Mouse (Mus musculus) hindbrain, embryonic 10.5 days (tissue): ENCODE measurements at regions not wholly inside any gene's neighbourhood (a gene's known extent, or its start where the extent isn't known, plus 50 kb on each side); places are given as distances from the start of the nearest gene placed in this dataset.

Experiments used
- DNase-seq: peaks from one replicate; pipeline ENCODE4 v3.0.0-alpha.2; 2017; ENCODE audit warnings: low spot score
- H3K27ac ChIP-seq: fragments of 300-500 bp; sonication (generic); 2 replicates; pipeline ENCODE4 v1.5.1; 2016; ENCODE audit warnings: mild to moderate bottlenecking, moderate library complexity
- H3K27me3 ChIP-seq: fragments of 300-500 bp; sonication (generic); 2 replicates; pipeline ENCODE4 v1.6.1; 2016; ENCODE audit warnings: mild to moderate bottlenecking; ENCODE audit not compliant: poor library complexity, insufficient read depth, severe bottlenecking
- H3K36me3 ChIP-seq: fragments of 300-500 bp; sonication (generic); 2 replicates; pipeline ENCODE4 v1.6.1; 2016; ENCODE audit warnings: mild to moderate bottlenecking, moderate library complexity
- H3K4me1 ChIP-seq: fragments of 300-500 bp; sonication (generic); replicated peaks from 2 replicates; pipeline ENCODE4 v1.6.1; 2016; ENCODE audit warnings: mild to moderate bottlenecking
- H3K4me3 ChIP-seq: fragments of 300-500 bp; sonication (generic); 2 replicates; pipeline ENCODE4 v1.5.1; 2016; ENCODE audit warnings: mild to moderate bottlenecking, moderate library complexity
- H3K9me3 ChIP-seq: fragments of 300-500 bp; sonication (generic); 2 replicates; pipeline ENCODE4 v1.6.1; 2016; ENCODE audit warnings: mild to moderate bottlenecking, moderate library complexity
- WGBS: fragments of 180-500 bp; shearing (Covaris S2); methylation state at CpG from one replicate; pipeline ENCODE4 v1.1.7; 2016; 5-methylcytosine and 5-hydroxymethylcytosine counted together

DNA sequence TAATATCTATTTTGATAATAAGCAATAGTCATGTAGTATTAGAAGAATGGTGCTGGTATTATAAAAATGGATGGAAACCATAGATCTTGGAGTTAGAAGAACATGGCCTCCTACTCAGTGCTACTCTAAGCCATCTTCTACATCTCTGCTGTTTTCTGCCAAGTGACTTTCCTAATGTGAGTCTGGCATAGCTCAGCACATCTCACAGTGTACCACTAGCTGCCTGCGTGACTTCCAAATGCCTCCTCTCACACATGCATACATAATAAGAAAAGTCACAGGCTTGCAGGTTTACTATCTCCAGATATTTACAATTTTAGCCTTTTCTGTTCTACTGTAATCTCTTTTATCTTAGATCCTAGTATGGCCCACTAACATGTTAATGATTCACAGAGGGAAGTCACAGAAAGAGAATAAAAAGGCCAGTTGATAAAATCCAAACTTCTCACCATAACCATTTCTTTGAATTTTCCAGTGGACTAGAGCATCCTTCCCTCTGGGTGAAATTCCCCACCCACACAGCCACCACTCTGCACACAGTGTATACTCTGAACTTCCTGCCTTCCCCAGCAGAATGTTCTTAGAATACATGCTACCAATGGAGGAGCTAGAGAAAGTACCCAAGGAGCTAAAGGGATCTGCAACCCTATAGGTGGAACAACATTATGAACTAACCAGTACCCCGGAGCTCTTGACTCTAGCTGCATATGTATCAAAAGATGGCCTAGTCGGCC, 717.5 kb upstream of the Igfbp3 start:
- Histone ChIP-seq H3K36me3 (no peaks in the 10 kb centered on the region), H3K4me1 (no peaks in the 10 kb centered on the region), H3K4me3 (no peak overlapping the region), H3K27me3 (no peaks in the 10 kb centered on the region), H3K9me3 (peaks cover 5% of the 10 kb centered on the region), H3K27ac (no peak overlapping the region)
- DNase-seq, result no peak
- WGBS, result 83% methylated on average over 3 of the region's 3 CpGs

DNA sequence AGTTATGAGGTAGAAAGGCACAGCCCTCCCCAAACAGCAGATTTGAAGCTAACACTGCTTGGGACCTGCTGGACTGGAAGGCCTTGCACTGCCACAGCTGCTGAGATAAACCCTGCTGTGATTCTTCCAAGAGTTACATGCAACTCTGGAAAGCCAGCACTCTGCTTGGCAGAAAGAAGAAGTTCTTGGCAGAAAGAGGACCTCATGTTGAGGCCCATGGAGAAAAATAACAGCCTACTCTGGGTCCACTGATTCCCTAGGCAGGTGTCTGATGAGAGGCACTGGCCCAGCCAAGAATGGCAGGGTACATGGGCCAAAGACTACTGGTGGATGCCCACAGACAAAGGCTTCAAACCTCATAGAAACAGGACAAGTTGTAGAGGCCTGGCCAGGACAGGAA, 714.0 kb upstream of the Igfbp3 start:
- Histone ChIP-seq H3K36me3 (no peaks in the 10 kb centered on the region), H3K4me3 (no peak overlapping the region), H3K4me1 (no peaks in the 10 kb centered on the region), H3K27me3 (no peaks in the 10 kb centered on the region), H3K9me3 (peaks cover 5% of the 10 kb centered on the region), H3K27ac (no peak overlapping the region)
- DNase-seq, result no peak

DNA sequence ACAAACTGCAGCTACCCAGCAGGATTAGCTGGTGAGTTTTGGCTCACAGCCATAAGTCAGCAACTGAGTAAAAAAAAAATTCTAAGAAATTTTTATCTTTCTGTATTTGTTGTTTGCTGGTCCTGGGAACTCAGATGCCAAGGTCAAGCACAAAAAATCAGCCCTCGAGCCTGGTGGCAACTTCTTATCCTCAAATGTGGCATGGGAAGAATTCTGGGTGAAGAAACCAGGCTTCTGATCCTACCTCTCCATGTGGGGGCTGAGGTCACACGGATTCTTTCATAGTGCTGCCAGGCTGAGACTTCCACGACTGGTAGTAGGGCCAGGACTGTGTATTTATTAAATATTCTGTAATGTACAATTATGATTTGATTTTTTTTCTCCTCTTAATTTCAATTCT, 698.3 kb upstream of the Igfbp3 start:
- no peaks in the 10 kb centered on the region for H3K9me3 ChIP-seq
- WGBS, result 87% methylated on average over 3 of the region's 3 CpGs
- no peaks in the 10 kb centered on the region for H3K4me1 ChIP-seq
- H3K36me3 ChIP-seq, result no peaks in the 10 kb centered on the region
- no peak overlapping the region for H3K4me3 ChIP-seq
- no peaks in the 10 kb centered on the region for H3K27me3 ChIP-seq
- no peak overlapping the region for H3K27ac ChIP-seq
- DNase-seq, result no peak

DNA sequence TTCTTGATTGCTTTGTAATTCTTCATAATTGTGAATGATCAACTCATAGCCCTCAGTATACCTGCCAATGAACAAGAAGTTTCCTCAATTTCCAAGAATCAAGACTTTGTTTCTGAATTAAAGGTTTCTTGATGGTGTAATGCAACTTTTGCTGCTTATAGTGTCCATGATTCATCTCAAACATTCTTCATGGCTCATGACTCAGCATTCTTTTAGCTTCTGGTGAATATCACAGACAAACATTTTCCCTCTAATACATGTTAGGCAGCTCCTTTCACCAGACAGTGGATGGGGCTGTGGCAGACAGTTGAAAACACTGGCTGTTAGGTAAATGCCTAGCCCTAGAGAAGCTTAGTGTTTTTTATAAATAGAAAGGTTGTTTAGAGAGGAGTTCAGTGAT, 686.5 kb upstream of the Igfbp3 start:
- H3K27ac ChIP-seq, result no peak overlapping the region
- H3K9me3 ChIP-seq, result no peaks in the 10 kb centered on the region
- DNase-seq, result no peak
- H3K36me3 ChIP-seq, result no peaks in the 10 kb centered on the region
- no peaks in the 10 kb centered on the region for H3K27me3 ChIP-seq
- H3K4me1 ChIP-seq, result no peaks in the 10 kb centered on the region
- no peak overlapping the region for H3K4me3 ChIP-seq

DNA sequence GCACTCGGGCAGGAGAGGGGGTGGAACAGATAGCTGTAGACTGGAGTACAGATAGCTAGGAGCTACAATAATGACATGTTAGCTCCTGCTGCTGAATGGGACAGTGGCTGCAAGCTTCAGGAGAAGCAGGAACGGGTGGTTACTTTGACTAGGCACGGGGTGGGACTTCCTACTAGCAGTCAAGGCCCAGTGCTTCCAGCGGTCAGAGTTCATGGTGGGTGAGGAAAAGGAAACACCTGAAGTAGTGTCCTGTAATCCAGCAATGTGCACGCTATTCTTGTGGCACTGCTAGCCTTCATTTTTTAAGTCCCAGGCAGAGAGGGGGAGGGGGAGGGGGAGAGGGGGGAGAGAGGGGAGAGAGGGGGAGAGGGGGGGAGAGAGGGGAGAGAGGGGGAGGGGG, 684.5 kb upstream of the Igfbp3 start:
- no peaks in the 10 kb centered on the region for H3K4me1 ChIP-seq
- no peak for DNase-seq
- WGBS, result 71% methylated on average over 5 of the region's 5 CpGs
- H3K9me3 ChIP-seq, result no peaks in the 10 kb centered on the region
- H3K27me3 ChIP-seq, result no peaks in the 10 kb centered on the region
- no peak overlapping the region for H3K27ac ChIP-seq
- no peaks in the 10 kb centered on the region for H3K36me3 ChIP-seq
- no peak overlapping the region for H3K4me3 ChIP-seq

DNA sequence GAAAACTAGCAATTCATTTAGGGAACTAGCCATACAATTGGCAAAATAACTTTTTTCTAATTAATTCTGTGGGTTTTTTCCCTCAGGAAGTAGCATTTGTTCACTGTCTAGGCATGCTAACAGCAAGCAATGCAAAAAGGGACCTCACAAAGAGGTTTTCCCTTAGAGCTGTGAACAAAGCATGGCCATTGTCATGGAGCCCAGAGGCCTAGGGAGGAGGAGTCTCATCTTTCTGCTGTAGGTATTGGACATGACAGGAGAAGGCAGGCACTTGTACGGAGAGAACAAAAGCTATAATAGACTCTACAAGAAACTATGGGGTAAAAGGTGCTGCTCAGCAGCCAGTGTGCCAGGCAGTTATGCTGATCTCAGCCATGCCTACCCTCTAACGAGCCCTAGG, 666.8 kb upstream of the Igfbp3 start:
- Histone ChIP-seq H3K9me3 (no peaks in the 10 kb centered on the region), H3K27me3 (no peaks in the 10 kb centered on the region), H3K4me3 (no peak overlapping the region), H3K27ac (no peak overlapping the region), H3K4me1 (peaks cover 3% of the 10 kb centered on the region; the same call in 1 of the 2 replicates), H3K36me3 (no peaks in the 10 kb centered on the region)
- DNase-seq, result no peak
- 36% methylated on average over 2 of the region's 2 CpGs for WGBS

DNA sequence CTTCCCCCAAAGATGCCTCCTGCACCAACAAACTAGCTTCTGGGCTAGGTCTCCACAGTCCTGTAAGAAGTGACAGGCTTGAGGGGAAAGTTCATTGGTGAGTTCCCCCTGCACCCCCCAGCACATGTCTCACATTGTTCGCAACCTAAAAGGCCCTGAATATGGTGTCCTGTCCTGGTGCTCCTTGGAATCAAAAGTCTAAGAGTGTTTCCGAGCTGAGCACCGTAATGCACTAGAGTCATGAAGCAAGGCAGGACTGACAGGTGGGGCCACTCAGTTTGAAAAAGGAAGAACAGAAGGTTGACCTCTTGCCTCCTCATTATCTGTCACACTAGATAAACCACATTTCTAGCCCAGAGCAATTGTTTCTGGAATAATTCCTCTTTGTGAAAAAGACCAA, 650.4 kb upstream of the Igfbp3 start:
- no peaks in the 10 kb centered on the region for H3K9me3 ChIP-seq
- no peaks in the 10 kb centered on the region for H3K27me3 ChIP-seq
- H3K4me3 ChIP-seq, result no peak overlapping the region
- DNase-seq, result no peak
- WGBS, result 75% methylated on average over 3 of the region's 3 CpGs
- H3K27ac ChIP-seq, result no peak overlapping the region
- no peaks in the 10 kb centered on the region for H3K4me1 ChIP-seq
- H3K36me3 ChIP-seq, result no peaks in the 10 kb centered on the region

DNA sequence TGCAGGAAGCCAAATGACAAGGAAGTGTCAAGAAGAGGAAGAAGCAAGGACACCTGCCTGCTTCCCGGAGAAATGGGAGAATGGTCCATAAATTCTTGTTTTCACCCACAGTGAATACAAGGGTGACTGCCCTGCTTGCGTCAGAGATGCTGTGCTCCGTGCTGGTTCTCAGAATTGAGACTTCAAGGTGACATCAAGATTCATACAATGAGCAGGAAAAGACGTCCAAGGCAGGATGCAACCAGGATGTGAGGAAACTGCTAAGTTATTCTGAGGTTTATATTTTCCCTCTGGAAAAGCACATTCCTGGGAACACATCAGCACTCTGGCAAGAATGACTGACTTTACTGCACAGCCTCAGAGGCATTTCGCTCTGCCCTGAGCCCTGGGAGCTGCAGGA, 650.0 kb upstream of the Igfbp3 start:
- Histone ChIP-seq H3K4me1 (no peaks in the 10 kb centered on the region), H3K27ac (no peak overlapping the region), H3K4me3 (no peak overlapping the region), H3K36me3 (no peaks in the 10 kb centered on the region), H3K27me3 (no peaks in the 10 kb centered on the region), H3K9me3 (no peaks in the 10 kb centered on the region)
- DNase-seq, result no peak
- 83% methylated on average over 5 of the region's 5 CpGs for WGBS

DNA sequence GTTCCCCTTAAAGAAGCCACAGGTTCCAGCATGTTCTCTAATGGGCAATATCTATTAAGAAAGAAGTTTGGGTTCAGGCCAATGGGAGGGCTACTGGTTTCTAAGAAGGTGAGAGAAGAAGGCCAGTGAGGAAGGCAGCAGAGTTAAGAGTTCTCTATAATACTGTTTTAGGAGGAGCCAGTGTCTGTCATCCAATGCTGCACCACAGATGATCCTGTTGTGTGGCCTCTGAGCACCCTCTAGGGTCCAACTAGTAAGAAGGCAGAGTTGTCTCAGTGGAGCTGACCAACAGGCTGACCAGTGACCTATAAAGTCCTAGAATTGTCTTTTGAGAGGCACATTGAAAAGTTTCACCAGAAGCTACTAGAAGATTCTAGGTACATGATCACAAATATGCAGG, 648.8 kb upstream of the Igfbp3 start:
- no peak overlapping the region for H3K27ac ChIP-seq
- no peaks in the 10 kb centered on the region for H3K36me3 ChIP-seq
- no peaks in the 10 kb centered on the region for H3K4me1 ChIP-seq
- no peaks in the 10 kb centered on the region for H3K27me3 ChIP-seq
- no peaks in the 10 kb centered on the region for H3K9me3 ChIP-seq
- H3K4me3 ChIP-seq, result no peak overlapping the region
- no peak for DNase-seq

DNA sequence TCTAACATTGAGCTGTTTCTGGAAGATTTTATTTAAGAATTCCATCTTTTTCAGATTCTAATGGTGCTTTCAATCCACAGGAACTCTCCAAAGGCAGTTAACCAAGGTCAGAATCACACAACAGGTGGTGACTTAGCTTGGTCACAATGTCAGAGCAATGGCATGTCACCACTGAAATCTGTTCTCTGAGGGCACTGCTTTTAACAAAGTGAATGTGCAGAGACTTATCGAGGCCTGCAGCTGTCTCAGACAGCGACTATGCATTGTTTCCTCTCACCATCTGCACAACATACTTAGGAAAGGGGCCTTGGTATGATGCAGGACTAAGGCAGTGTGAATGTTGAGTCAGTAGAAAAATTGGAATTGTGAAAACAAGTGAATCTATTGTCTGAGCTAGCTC, 638.9 kb upstream of the Igfbp3 start:
- WGBS, result 70% methylated on average over 2 of the region's 2 CpGs
- Histone ChIP-seq H3K27me3 (no peaks in the 10 kb centered on the region), H3K4me1 (no peaks in the 10 kb centered on the region), H3K4me3 (no peak overlapping the region), H3K9me3 (peaks cover 25% of the 10 kb centered on the region), H3K36me3 (no peaks in the 10 kb centered on the region), H3K27ac (no peak overlapping the region)
- no peak for DNase-seq

DNA sequence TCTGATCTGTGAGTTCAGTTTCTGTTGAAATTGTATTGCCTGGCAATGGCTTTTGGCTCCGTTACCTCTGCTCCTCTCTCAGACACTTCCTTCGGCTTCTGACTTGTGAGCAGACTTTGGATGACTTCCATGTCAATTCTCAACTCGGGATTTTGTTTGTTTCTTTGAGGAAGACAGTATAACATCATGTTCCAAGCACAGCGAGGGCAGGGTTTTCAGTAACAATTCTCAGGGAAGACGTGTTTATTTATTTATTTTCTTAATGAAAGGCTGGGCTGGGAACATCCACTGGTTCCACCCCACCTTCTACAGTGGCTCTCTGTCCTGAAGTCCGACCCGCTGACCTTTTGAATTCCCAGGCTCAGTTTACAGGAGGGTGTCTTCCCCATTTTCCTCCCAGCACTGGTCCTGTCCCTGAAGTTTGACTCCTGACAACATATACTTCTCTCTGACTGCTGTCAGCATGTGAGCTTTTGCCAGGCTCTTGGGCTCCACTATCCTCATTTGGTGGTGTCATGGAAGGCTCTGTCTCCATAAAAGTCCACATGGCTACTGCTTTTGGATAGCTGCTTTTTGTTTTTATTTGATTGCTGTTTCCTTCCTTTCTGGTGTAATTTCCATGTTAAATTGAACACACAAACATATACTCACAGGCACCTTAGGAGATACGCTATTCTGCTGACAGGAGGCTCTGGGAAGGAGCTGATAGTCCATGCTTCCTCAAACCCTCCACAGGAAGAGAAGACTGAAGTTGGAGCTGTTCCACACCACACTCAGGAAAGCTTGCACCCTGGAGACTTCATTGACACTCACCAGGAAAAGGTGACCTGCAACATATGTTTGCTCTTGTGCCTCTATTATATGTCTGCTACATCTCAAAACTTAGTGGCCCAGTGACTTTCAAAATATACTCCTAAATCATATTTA, 624.9 kb upstream of the Igfbp3 start:
- Histone ChIP-seq H3K9me3 (no peaks in the 10 kb centered on the region), H3K27me3 (no peaks in the 10 kb centered on the region), H3K4me3 (no peak overlapping the region), H3K36me3 (no peaks in the 10 kb centered on the region), H3K27ac (no peak overlapping the region), H3K4me1 (no peaks in the 10 kb centered on the region)
- DNase-seq, result no peak
- WGBS, result 64% methylated on average over 8 of the region's 8 CpGs

DNA sequence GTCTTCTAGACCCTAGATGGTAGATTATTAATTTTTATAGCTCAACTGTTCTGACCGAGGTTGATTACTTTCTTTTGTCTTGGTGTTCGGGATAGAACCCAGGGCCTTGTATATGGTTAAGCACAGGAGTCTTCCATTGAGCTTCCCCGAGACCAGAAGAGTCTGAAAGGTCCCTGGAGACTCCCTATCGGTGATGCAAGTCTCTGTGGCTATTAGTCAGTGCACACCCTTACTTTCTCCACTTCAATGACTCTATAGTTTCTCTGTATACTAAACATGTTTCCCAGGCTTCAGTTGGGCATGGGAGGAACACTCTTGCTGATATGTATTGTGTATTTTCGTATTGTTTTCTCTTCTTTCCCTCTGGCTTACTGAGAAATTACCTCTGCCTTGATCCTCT, 623.8 kb upstream of the Igfbp3 start:
- DNase-seq, result no peak
- H3K27ac ChIP-seq, result no peak overlapping the region
- no peaks in the 10 kb centered on the region for H3K4me1 ChIP-seq
- H3K27me3 ChIP-seq, result no peaks in the 10 kb centered on the region
- H3K4me3 ChIP-seq, result no peak overlapping the region
- WGBS, result 83% methylated on average over 5 of the region's 5 CpGs
- no peaks in the 10 kb centered on the region for H3K36me3 ChIP-seq
- no peaks in the 10 kb centered on the region for H3K9me3 ChIP-seq

DNA sequence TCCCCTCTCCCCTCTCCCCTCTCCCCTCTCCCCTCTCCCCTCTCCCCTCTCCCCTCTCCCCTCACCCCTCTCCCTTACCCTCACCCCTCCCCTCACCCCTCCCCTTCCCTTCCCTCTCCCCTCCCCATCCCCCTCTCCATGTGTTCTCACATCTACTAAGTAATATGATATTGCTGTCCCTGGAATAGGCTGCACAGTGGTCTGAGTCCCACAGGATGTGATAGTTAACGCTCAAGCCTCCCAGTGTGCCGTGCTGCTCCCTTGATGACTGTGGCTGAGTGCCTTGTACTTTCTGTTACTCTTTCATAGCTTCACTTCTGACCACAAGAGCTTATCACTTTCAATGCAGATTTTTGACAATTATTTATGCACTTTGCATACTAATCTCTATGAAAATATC, 620.4 kb upstream of the Igfbp3 start:
- no peaks in the 10 kb centered on the region for H3K36me3 ChIP-seq
- H3K27ac ChIP-seq, result no peak overlapping the region
- no peaks in the 10 kb centered on the region for H3K4me1 ChIP-seq
- H3K4me3 ChIP-seq, result no peak overlapping the region
- 57% methylated on average over 2 of the region's 2 CpGs for WGBS
- no peaks in the 10 kb centered on the region for H3K27me3 ChIP-seq
- no peaks in the 10 kb centered on the region for H3K9me3 ChIP-seq
- DNase-seq, result no peak
